Mouse (Mus musculus): Measurements from ENCODE around the gene Gm42906.

Gm42906 gene

GRCm38 (mm10) chr5:151054100-151054742 lies 373.7 kb downstream of the Gm42906 start:
- ChIA-PET POLR2A (interaction anchor here in 1 of 4 experiments (0.7 to 1.0 kb wide), 3 partner anchors 9 to 314 kb away, joined by 3 read pairs; no protein-coding TSS in a partner anchor), CTCF (interaction anchor here in 2 of 4 experiments (0.6 to 1.3 kb wide), 3 partner anchors 75 to 612 kb away, joined by 3 to 4 read pairs (median 3); no protein-coding TSS in a partner anchor)

DNA sequence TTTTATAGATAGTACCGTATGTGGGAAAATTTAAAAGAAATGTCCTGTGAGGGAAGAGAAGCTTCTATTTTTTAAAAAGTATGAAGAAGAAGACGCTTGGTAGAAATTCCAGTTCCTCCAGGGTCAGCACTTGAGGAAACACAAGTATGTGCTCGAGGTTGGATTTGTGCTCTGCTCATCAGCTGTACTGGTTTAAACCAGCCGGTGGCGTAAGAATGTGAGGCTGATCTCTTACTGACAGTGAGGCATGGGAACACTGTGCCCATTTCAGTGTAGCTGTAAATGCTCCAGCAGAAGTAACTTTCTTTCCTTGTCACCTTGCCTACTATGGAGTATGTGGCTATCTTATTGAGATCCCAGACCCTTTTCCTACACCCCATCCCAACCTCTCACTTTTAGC lies 374.8 kb downstream of the Gm42906 start:
- CTCF ChIA-PET: no interaction called here
- POLR2A ChIA-PET: no interaction called here

- ChIA-PET POLR2A (no interaction called here), CTCF (interaction anchor here in 1 of 4 experiments (0.6 kb wide), 1 partner anchor 539 kb away, joined by 4 read pairs; no protein-coding TSS in a partner anchor)
Observed at GRCm38 (mm10) chr5:151052331-151052730, 375.6 kb downstream of the Gm42906 start.

DNA sequence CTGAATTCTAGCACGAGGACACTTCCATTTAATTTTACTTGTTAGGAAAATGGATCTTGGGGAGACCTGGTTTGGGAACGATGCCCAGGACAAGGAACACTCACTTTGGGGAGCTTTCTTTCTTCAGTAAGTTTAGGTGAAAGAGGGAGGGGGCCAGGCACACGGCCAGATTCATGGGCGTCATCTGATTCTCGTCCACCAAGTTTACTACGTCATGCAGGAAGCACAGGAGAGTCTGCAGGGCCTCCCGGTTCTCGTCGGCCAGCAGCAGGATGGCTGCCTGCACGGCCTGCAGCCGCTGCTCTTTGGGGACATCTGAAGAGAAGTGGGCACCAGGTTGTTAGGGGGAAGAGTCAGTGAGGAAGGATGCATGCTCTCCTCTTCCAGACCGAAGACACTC lies 380.5 kb downstream of the Gm42906 start:
- POLR2A ChIA-PET: no interaction called here
- CTCF ChIA-PET: no interaction called here

DNA sequence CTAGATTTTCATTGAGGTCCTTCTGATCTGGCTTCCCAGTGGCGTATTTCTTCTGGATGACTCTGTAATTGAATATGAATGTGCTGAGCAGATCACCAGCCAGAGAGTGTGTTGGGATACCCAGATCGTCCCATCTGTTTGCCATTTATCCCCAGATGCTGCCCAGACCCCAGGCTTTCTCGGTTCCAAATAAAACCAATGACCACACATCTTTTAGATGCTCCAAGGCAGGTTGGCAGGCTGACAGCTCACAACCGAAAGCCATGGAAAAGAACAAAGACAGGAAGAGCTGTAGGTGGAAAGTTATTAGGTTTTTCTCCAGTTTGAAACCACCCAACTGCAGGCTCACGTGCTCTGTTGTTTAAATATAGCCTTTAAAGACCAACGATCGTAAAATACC lies 381.0 kb downstream of the Gm42906 start:
- ChIA-PET CTCF (no interaction called here), POLR2A (no interaction called here)

GRCm38 (mm10) chr5:151046131-151046530 lies 381.8 kb downstream of the Gm42906 start:
- POLR2A ChIA-PET: no interaction called here

DNA sequence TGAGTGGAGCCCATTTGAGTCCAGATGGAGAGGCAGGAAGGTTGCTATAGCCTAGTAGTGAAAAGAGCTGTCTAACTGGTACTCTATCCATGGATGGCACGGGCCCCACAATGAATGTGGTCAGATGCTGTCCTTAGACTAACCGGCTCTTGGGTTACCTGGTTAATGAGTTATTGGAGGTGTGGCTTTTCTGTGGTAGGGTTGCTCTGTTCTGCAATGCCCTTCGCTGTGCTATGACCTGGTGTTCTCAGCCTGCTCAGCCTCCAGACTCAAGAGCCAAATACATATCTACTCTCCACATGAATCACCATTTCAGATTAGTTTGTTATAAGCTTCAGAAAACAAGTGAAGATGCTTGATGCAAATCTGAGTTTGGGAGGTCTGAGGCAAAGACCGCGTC lies 385.1 kb downstream of the Gm42906 start:
- ChIA-PET CTCF (interaction anchor here in 1 of 4 experiments (0.6 to 1.0 kb wide), 2 partner anchors 60 to 325 kb away, joined by 3 read pairs; no protein-coding TSS in a partner anchor), POLR2A (no interaction called here)

More at GRCm38 (mm10) chr5:151046131-151046530, 381.8 kb downstream of the Gm42906 start:
- CTCF ChIA-PET: no interaction called here

DNA sequence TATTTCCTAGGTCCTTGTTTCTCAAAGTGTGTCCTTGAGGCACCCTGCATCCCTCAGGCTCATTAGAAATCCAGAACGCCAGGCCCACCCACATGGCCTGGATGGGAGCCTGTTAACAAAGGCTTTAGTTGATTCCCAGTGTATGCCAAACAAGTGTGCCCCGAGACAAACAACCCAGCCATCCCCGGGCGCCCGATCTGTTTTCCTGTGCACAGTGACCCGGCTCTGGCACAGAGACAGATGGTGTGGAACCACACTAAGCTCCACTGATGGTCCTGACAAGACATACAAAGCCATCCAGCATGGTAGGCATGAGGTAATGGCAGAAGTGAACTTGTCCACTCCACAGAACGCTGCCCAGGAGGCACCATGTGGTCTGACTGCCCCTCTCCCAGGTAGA lies 390.1 kb downstream of the Gm42906 start:
- POLR2A ChIA-PET: no interaction called here
- CTCF ChIA-PET: interaction anchor here in 1 of 4 experiments (0.5 kb wide), 1 partner anchor 180 kb away, joined by 19 read pairs; no protein-coding TSS in a partner anchor

- ChIA-PET POLR2A (interaction anchor here in 1 of 4 experiments (0.6 kb wide), 1 partner anchor 156 kb away, joined by 4 read pairs; no protein-coding TSS in a partner anchor), CTCF (interaction anchor here in 2 of 4 experiments (0.6 to 0.7 kb wide), 3 partner anchors 8 to 206 kb away, joined by 3 to 13 read pairs (median 7); no protein-coding TSS in a partner anchor)
Observed at GRCm38 (mm10) chr5:151034715-151035512, 393.0 kb downstream of the Gm42906 start.

DNA sequence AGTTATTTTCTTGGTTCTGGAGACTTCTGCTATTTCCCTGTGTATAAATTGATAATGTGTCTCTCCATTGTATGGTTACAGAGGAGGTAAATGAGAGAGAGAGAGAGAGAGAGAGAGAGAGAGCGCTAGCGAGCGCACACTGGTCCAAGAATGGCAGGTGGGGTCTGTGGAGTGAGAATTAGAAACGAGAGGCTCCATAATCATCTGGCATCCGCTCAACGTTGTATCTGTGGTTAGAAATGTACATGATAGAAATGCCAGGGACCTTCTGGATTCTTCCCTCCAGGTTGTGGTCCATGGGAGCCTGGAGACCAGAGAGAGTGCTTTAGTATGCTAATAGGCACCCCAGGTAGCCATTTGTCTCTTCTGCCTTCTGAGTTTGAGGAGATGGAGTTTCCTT lies 399.1 kb downstream of the Gm42906 start:
- ChIA-PET CTCF (no interaction called here), POLR2A (interaction anchor here in 1 of 4 experiments (0.6 kb wide), 1 partner anchor 189 kb away, joined by 4 read pairs; no protein-coding TSS in a partner anchor)

GRCm38 (mm10) chr5:151027171-151027570 lies 400.8 kb downstream of the Gm42906 start:
- ChIA-PET POLR2A (interaction anchor here in 1 of 4 experiments (0.7 to 0.9 kb wide), 2 partner anchors 147 to 362 kb away, joined by 3 to 4 read pairs; no protein-coding TSS in a partner anchor), CTCF (interaction anchor here in 1 of 4 experiments (0.6 kb wide), 1 partner anchor 8 kb away, joined by 13 read pairs; no protein-coding TSS in a partner anchor)

- CTCF ChIA-PET: no interaction called here
Observed at GRCm38 (mm10) chr5:151026069-151026468, 401.9 kb downstream of the Gm42906 start.

DNA sequence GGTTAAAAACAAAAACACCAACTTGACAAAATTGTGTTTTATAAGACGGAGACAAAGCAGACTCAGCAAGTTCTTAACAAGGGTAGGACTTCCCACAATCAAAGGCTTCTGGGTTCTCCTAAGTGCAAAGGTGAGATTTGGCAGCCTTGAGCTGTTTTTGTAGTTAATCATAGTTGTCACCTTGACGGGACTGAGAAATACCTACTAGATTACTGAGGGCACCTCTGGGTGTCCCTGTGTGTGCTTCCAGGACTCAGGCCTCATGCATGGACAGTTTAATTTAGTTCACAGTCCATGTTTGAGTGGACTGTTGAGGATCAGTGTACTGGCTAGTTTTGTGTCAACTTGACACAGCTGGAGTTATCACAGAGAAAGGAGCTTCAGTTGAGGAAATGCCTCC lies 403.5 kb downstream of the Gm42906 start:
- CTCF ChIA-PET: no interaction called here
- POLR2A ChIA-PET: no interaction called here

More at GRCm38 (mm10) chr5:151026069-151026468, 401.9 kb downstream of the Gm42906 start:
- POLR2A ChIA-PET: no interaction called here

DNA sequence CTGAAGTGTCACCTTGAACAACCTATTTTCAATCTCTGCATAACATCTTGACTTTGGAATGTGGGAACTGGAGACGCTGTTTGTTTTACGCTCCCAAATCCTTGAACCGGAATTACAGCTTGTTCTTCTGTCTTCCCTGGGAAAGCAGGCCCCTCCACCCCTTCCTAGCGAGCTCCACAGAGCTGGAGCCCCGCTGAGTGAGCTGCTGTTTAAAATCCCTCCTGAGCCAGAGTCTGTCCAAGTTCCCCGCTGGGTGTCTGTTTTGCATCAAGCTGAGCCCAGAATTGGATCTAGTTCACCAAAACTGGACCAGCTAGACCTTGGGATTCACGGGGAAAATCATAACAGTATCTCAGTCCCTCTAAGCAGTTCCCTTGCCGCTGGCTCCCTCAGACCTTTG lies 404.5 kb downstream of the Gm42906 start:
- ChIA-PET POLR2A (interaction anchor here in 1 of 4 experiments (1.0 kb wide), 1 partner anchor 428 kb away, joined by 4 read pairs; no protein-coding TSS in a partner anchor), CTCF (interaction anchor here in 2 of 4 experiments (0.6 to 1.2 kb wide), 2 partner anchors 32 to 146 kb away, joined by 3 read pairs; no protein-coding TSS in a partner anchor)

GRCm38 (mm10) chr5:151022939-151023338 lies 405.0 kb downstream of the Gm42906 start:
- CTCF ChIA-PET: interaction anchor here in 2 of 4 experiments (0.6 to 1.2 kb wide), 2 partner anchors 32 to 146 kb away, joined by 3 read pairs; no protein-coding TSS in a partner anchor
- POLR2A ChIA-PET: interaction anchor here in 1 of 4 experiments (1.0 kb wide), 1 partner anchor 428 kb away, joined by 4 read pairs; no protein-coding TSS in a partner anchor

GRCm38 (mm10) chr5:151022026-151022425 lies 405.9 kb downstream of the Gm42906 start:
- ChIA-PET POLR2A (interaction anchor here in 1 of 4 experiments (0.6 kb wide), 1 partner anchor 84 kb away, joined by 3 read pairs; no protein-coding TSS in a partner anchor), CTCF (interaction anchor here in 1 of 4 experiments (0.6 kb wide), 1 partner anchor 87 kb away, joined by 4 read pairs; no protein-coding TSS in a partner anchor)

GRCm38 (mm10) chr5:151020831-151021230 lies 407.1 kb downstream of the Gm42906 start:
- CTCF ChIA-PET: interaction anchor here in 1 of 4 experiments (0.8 kb wide), 1 partner anchor 666 kb away, joined by 3 read pairs; no protein-coding TSS in a partner anchor
- POLR2A ChIA-PET: interaction anchor here in 1 of 4 experiments (0.8 kb wide), 1 partner anchor 348 kb away, joined by 4 read pairs; no protein-coding TSS in a partner anchor

GRCm38 (mm10) chr5:151020031-151020820 lies 407.7 kb downstream of the Gm42906 start:
- CTCF ChIA-PET: interaction anchor here in 2 of 4 experiments (0.5 to 1.2 kb wide), 4 partner anchors 292 to 1566 kb away, joined by 3 to 5 read pairs (median 3); partner anchors contain the start of gene Pds5b (in 1 of the 2)
- POLR2A ChIA-PET: interaction anchor here in 2 of 4 experiments (0.7 to 1.2 kb wide), 3 partner anchors 12 to 355 kb away, joined by 3 to 6 read pairs (median 4); partner anchors contain the start of gene N4bp2l2 (in 1 of the 2)
